Mouse (Mus musculus) heart, embryonic 13.5 days (tissue): Measurements from ENCODE around the gene Mnt. TPM values are rescaled to one million over a fixed set of nuclear protein-coding genes. Genes with fewer than 3 reads are reported as not detected.

Experiments used
- ATAC-seq: fragments of 200-750 bp; cut with Nextera tagmentation; 2 replicates; pipeline ENCODE4 v1.8.0; 2017; ENCODE audit warnings: moderate TSS enrichment; ENCODE audit not compliant: insufficient number of reproducible peaks, low FRiP score, low TSS enrichment; ENCODE audit errors: extremely low read depth
- H3K27ac ChIP-seq: fragments of 300-500 bp; sonication (generic); replicated peaks from 2 replicates; pipeline ENCODE4 v1.5.1; 2015; ENCODE audit warnings: moderate library complexity, mild to moderate bottlenecking, inconsistent platforms
- H3K27me3 ChIP-seq: fragments of 300-500 bp; sonication (generic); replicated peaks from 2 replicates; pipeline ENCODE4 v1.6.1; 2015; ENCODE audit warnings: mild to moderate bottlenecking, inconsistent platforms
- H3K36me3 ChIP-seq: fragments of 300-500 bp; sonication (generic); 2 replicates; pipeline ENCODE4 v1.6.1; 2015; ENCODE audit warnings: mild to moderate bottlenecking, inconsistent platforms
- H3K4me1 ChIP-seq: fragments of 300-500 bp; sonication (generic); 2 replicates; pipeline ENCODE4 v1.6.1; 2015; ENCODE audit warnings: inconsistent platforms
- H3K4me2 ChIP-seq: fragments of 300-500 bp; sonication (generic); 2 replicates; pipeline ENCODE4 v1.6.1; 2015; ENCODE audit warnings: inconsistent platforms, mild to moderate bottlenecking, moderate library complexity
- H3K4me3 ChIP-seq: fragments of 300-500 bp; sonication (generic); 2 replicates; pipeline ENCODE4 v1.5.1; 2015; ENCODE audit warnings: moderate library complexity, mild to moderate bottlenecking, inconsistent platforms
- H3K9ac ChIP-seq: fragments of 300-500 bp; sonication (generic); 2 replicates; pipeline ENCODE4 v1.6.1; 2015; ENCODE audit warnings: inconsistent platforms, mild to moderate bottlenecking, moderate library complexity
- H3K9me3 ChIP-seq: fragments of 300-500 bp; sonication (generic); 2 replicates; pipeline ENCODE4 v1.6.1; 2016; ENCODE audit warnings: inconsistent platforms
- WGBS: fragments of 180-500 bp; shearing (Covaris S2); methylation state at CpG from one replicate; pipeline ENCODE4 v1.1.7; 2015; ENCODE audit warnings: mixed read lengths; 5-methylcytosine and 5-hydroxymethylcytosine counted together
- microRNA-seq: library from miRNA; unstranded; fragments of <30 nt; microRNA quantifications from one replicate; pipeline ENCODE4, GENCODE M21; 2016
- polyA plus RNA-seq: library from polyadenylated mRNA; unstranded; fragments of >200 nt; fragmentation: Nextera tagmentation; extraction: Ambion mirVana; gene quantifications from 2 replicates; pipeline ENCODE4 v1.2.1, GENCODE M21; 2015

Mnt gene
- polyA plus RNA-seq, 1 experiment from 2014 or later: 3.5 TPM

GRCm38 (mm10) chr11:74870991-74871622 is 40.4 kb downstream of the Mnt start:
- peaks cover 36% of the 10 kb centered on the region for H3K4me1 ChIP-seq
- H3K4me2 ChIP-seq: peak overlapping the region; percentile 17; the same call in 1 of the 2 replicates
- H3K27me3 ChIP-seq: no peaks in the 10 kb centered on the region
- peak overlapping the region; percentile 52; the same call in 1 of the 2 replicates for H3K9ac ChIP-seq
- H3K9me3 ChIP-seq: no peaks in the 10 kb centered on the region
- no peak for ATAC-seq
- H3K27ac ChIP-seq: peak overlapping the region; percentile 58; the same call in 1 of the 2 replicates
- H3K36me3 ChIP-seq: peaks cover 10% of the 10 kb centered on the region
- 35% methylated on average over 12 of the region's 12 CpGs for WGBS
- no peak overlapping the region for H3K4me3 ChIP-seq

DNA sequence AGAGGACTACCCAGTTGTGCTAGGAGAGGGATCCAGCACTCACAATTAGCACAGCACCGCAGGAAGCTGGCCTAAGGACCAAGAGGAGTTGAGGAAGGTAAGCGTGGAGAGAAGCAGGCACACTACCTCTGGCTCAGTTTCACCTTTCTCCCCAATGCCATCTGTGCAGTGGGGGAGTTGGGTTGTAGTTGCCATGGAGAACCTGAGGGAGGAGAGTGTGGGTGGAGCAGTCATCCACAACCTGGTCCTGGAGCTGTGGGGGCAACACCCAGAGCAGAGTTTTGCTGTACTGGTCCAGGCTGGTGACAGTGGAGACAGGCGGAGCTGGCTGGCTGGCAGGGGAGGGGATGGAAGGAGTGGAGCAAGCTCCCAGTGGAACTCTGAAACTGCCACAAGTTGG is 43.9 kb downstream of the Mnt start:
- Histone ChIP-seq H3K4me1 (peaks cover 48% of the 10 kb centered on the region), H3K4me3 (no peak overlapping the region), H3K9me3 (no peaks in the 10 kb centered on the region), H3K27me3 (no peaks in the 10 kb centered on the region), H3K27ac (no peak overlapping the region), H3K36me3 (no peaks in the 10 kb centered on the region), H3K4me2 (no peak overlapping the region), H3K9ac (no peak overlapping the region)
- no peak for ATAC-seq
- WGBS: 58% methylated on average over 3 of the region's 3 CpGs

DNA sequence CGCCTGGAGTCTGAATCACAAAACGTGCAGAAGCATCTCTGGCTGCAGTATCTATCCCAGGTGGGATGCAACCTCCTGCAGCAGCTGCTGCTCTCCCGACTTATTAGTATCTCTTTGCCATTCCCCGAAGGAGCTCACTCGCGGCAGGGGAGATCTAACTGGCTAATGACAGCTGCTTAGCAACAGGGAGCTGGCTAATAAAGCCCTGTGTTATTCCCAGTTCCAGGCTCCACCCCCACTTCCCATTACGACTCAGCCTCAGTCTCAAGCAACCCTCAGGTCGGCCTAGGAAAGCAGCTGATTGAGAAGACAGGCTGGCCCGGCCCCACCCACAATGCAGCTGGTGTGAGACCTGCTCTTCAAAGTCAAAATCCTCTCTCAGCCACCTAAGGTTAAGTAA is 46.1 kb downstream of the Mnt start:
- Histone ChIP-seq H3K27me3 (no peaks in the 10 kb centered on the region), H3K36me3 (no peaks in the 10 kb centered on the region), H3K9me3 (no peaks in the 10 kb centered on the region), H3K4me1 (peaks cover 41% of the 10 kb centered on the region), H3K4me3 (no peak overlapping the region), H3K4me2 (peak overlapping the region; percentile 53), H3K9ac (no peak overlapping the region; the same call in 1 of the 2 replicates), H3K27ac (no peak overlapping the region)
- ATAC-seq: no peak
- 5% methylated on average over 9 of the region's 9 CpGs for WGBS

GRCm38 (mm10) chr11:74880999-74881398 is 50.3 kb downstream of the Mnt start:
- no peaks in the 10 kb centered on the region for H3K27me3 ChIP-seq
- peaks cover 12% of the 10 kb centered on the region for H3K36me3 ChIP-seq
- peaks cover 23% of the 10 kb centered on the region for H3K4me1 ChIP-seq
- H3K4me3 ChIP-seq: no peak overlapping the region
- no peak overlapping the region for H3K4me2 ChIP-seq
- ATAC-seq: no peak
- no peak overlapping the region for H3K9ac ChIP-seq
- H3K27ac ChIP-seq: no peak overlapping the region
- WGBS: 74% methylated on average over 9 of the region's 9 CpGs
- no peaks in the 10 kb centered on the region for H3K9me3 ChIP-seq

- Histone ChIP-seq H3K4me2 (peak overlapping the region; percentile 29), H3K4me1 (peaks cover 15% of the 10 kb centered on the region), H3K27ac (no peak overlapping the region), H3K9me3 (no peaks in the 10 kb centered on the region), H3K4me3 (no peak overlapping the region), H3K36me3 (peaks cover 12% of the 10 kb centered on the region), H3K27me3 (no peaks in the 10 kb centered on the region), H3K9ac (peak overlapping the region; percentile 29)
- 42% methylated on average over 14 of the region's 14 CpGs for WGBS
- ATAC-seq: no peak
Measured at GRCm38 (mm10) chr11:74881979-74882378, 51.3 kb downstream of the Mnt start.

GRCm38 (mm10) chr11:74883098-74883497 is 52.4 kb downstream of the Mnt start:
- Histone ChIP-seq H3K4me1 (peaks cover 11% of the 10 kb centered on the region), H3K9ac (no peak overlapping the region), H3K9me3 (no peaks in the 10 kb centered on the region), H3K4me2 (no peak overlapping the region), H3K4me3 (no peak overlapping the region), H3K36me3 (peaks cover 12% of the 10 kb centered on the region), H3K27ac (no peak overlapping the region), H3K27me3 (no peaks in the 10 kb centered on the region)
- no peak for ATAC-seq
- WGBS: 94% methylated on average over 10 of the region's 10 CpGs

- no peak overlapping the region for H3K9ac ChIP-seq
- no peak overlapping the region for H3K27ac ChIP-seq
- peaks cover 6% of the 10 kb centered on the region for H3K36me3 ChIP-seq
- H3K4me1 ChIP-seq: peaks cover 24% of the 10 kb centered on the region
- WGBS: 76% methylated on average over 4 of the region's 4 CpGs
- no peaks in the 10 kb centered on the region for H3K9me3 ChIP-seq
- no peak overlapping the region for H3K4me2 ChIP-seq
- ATAC-seq: no peak
- no peak overlapping the region for H3K4me3 ChIP-seq
- H3K27me3 ChIP-seq: no peaks in the 10 kb centered on the region
Measured at GRCm38 (mm10) chr11:74894619-74895018, 63.9 kb downstream of the Mnt start.

Small RNAs within 50 kb of the gene (microRNA-seq; reads per million reads assigned to microRNA genes)
- not detected for gene Mir6926

Other genes starting within 250 kb of the Mnt start
- 3.1 and 4.0 TPM in 2 replicates for gene Rap1gap2, start 220.0 kb upstream of the Mnt start, polyA plus RNA-seq
- 0.71 and 0.96 TPM in 2 replicates for gene Ccdc92b, start 211.3 kb upstream of the Mnt start, polyA plus RNA-seq
- 45.9 and 47.2 TPM in 2 replicates for gene Cluh, start 181.4 kb upstream of the Mnt start, polyA plus RNA-seq
- 34.6 and 47.6 TPM in 2 replicates for gene Pafah1b1, start 106.2 kb upstream of the Mnt start, polyA plus RNA-seq
- gene Mettl16, start 60.1 kb upstream of the Mnt start, polyA plus RNA-seq: 29.2 and 32.8 TPM in 2 replicates
- gene Sgsm2, start 66.1 kb downstream of the Mnt start, polyA plus RNA-seq: 4.2 and 4.9 TPM in 2 replicates
- 26.5 and 27.4 TPM in 2 replicates for gene Tsr1, start 67.2 kb downstream of the Mnt start, polyA plus RNA-seq
- 11.0 and 11.3 TPM in 2 replicates for gene Smg6, start 94.9 kb downstream of the Mnt start, polyA plus RNA-seq
- gene Srr, start 95.0 kb downstream of the Mnt start, polyA plus RNA-seq: 16.6 and 17.4 TPM in 2 replicates